Mouse (Mus musculus): ENCODE results near the gene Arhgef3.

- no peak for TF ChIP-seq CTCF (IDR thresholded peaks at IDR 0.05; ENCODE audit: insufficient read depth, low read length)
- no peak for TF ChIP-seq POLR2A (IDR thresholded peaks at IDR 0.05; ENCODE audit: borderline replicate concordance, extremely low read depth, low read depth, low read length)
Observed at GRCm38 (mm10) chr14:27397526-27397925, 282.8 kb downstream of the Arhgef3 start.

All from lung, adult 2 months (tissue).